Mouse (Mus musculus): ENCODE results near the gene Spag16.
A peak's percentile ranks its signal among the peaks of the same experiment; 100 is the strongest.
"Not testable (repeated sequence)": the region's sequence is repeated elsewhere in the genome, so short reads cannot be mapped to it uniquely, and the experiment has no call there.

The Spag16 gene

GRCm38 (mm10) chr1:69826806-69827703, at the start of gene Spag16:
Gene Spag16, plus strand, starts transcription at chr1:69826970.
- DNase-seq (ENCODE audit: low spot score in 2 of 2): peak; percentile 58 to 62

GRCm38 (mm10) chr1:69785129-69785528, 41.6 kb upstream of the Spag16 start:
- DNase-seq (ENCODE audit: low spot score in 2 of 2): peak; percentile 51 to 65

GRCm38 (mm10) chr1:69786716-69787115, 40.1 kb upstream of the Spag16 start:
- DNase-seq (ENCODE audit: low spot score in 2 of 2): no peak

- DNase-seq (ENCODE audit: low spot score in 2 of 2): no peak
These were observed 39.4 kb upstream of the Spag16 start for GRCm38 (mm10) chr1:69787379-69787778.

GRCm38 (mm10) chr1:69790337-69791250, 36.2 kb upstream of the Spag16 start:
- peak; percentile 80 to 85 for DNase-seq (ENCODE audit: low spot score in 2 of 2)

- DNase-seq (ENCODE audit: low spot score in 2 of 2): no peak
These were observed 27.7 kb upstream of the Spag16 start for GRCm38 (mm10) chr1:69798948-69799565.

GRCm38 (mm10) chr1:69810161-69810560, 16.6 kb upstream of the Spag16 start:
- DNase-seq (ENCODE audit: low spot score in 2 of 2): no peak

GRCm38 (mm10) chr1:69825635-69826034, 1.1 kb upstream of the Spag16 start:
- DNase-seq (ENCODE audit: low spot score in 2 of 2): not testable (repeated sequence)

- no peak for DNase-seq (ENCODE audit: low spot score in 2 of 2)
These were observed 2.2 kb downstream of the Spag16 start for GRCm38 (mm10) chr1:69828872-69829479.

- DNase-seq (ENCODE audit: low spot score in 2 of 2): no peak
These were observed 3.8 kb downstream of the Spag16 start for GRCm38 (mm10) chr1:69830586-69830985.

- DNase-seq (ENCODE audit: low spot score in 2 of 2): no peak
These were observed 4.2 kb downstream of the Spag16 start for GRCm38 (mm10) chr1:69831002-69831401.

- DNase-seq (ENCODE audit: low spot score in 2 of 2): not testable (repeated sequence)
These were observed 6.7 kb downstream of the Spag16 start for GRCm38 (mm10) chr1:69833476-69833875.

GRCm38 (mm10) chr1:69853436-69853835, 26.7 kb downstream of the Spag16 start:
- peak; percentile 32 to 41 for DNase-seq (ENCODE audit: low spot score in 2 of 2)

- DNase-seq (ENCODE audit: low spot score in 2 of 2): no peak
These were observed 41.0 kb downstream of the Spag16 start for GRCm38 (mm10) chr1:69867776-69868175.

- no peak for DNase-seq (ENCODE audit: low spot score in 2 of 2)
These were observed 129.8 kb downstream of the Spag16 start for GRCm38 (mm10) chr1:69956606-69957005.

GRCm38 (mm10) chr1:69996874-69997273, 170.1 kb downstream of the Spag16 start:
- DNase-seq (ENCODE audit: low spot score in 2 of 2): no peak

- peak in 1 of 2 experiments; percentile 32 for DNase-seq (ENCODE audit: low spot score in 2 of 2)
These were observed 186.2 kb downstream of the Spag16 start for GRCm38 (mm10) chr1:70012991-70013390.

GRCm38 (mm10) chr1:70037384-70037783, 210.6 kb downstream of the Spag16 start:
- no peak for DNase-seq (ENCODE audit: low spot score in 2 of 2)

GRCm38 (mm10) chr1:70067404-70067803, 240.6 kb downstream of the Spag16 start:
- DNase-seq (ENCODE audit: low spot score in 2 of 2): no peak

- DNase-seq (ENCODE audit: low spot score in 2 of 2): no peak
These were observed 246.7 kb downstream of the Spag16 start for GRCm38 (mm10) chr1:70073440-70073839.

GRCm38 (mm10) chr1:70078806-70079205, 252.0 kb downstream of the Spag16 start:
- DNase-seq (ENCODE audit: low spot score in 2 of 2): no peak
